Mouse (Mus musculus) heart, adult 2 months (tissue): Measurements from ENCODE around the gene Gm7030.
"Not testable (repeated sequence)": the region's sequence is repeated elsewhere in the genome, so short reads cannot be mapped to it uniquely, and the experiment has no call there.

ENCODE experiments used
- CTCF ChIP-seq: fragments of 200-600 bp; IDR thresholded peaks from 2 replicates; pipeline ENCODE4 v1.8.1; 2022; ENCODE audit warnings: antibody characterized with exemption, mild to moderate bottlenecking, moderate library complexity
- POLR2A ChIP-seq: fragments of 200-500 bp; IDR thresholded peaks from 2 replicates; pipeline ENCODE4 v1.6.1; 2011; ENCODE audit warnings: mild to moderate bottlenecking, low read depth, low read length, control low read depth; ENCODE audit not compliant: insufficient read depth

GRCm38 (mm10) chr17:36116545-36116944, 12.7 kb downstream of the Gm7030 start:
- not testable (repeated sequence) for TF ChIP-seq CTCF, POLR2A
